9 mouse cellular contexts compared by ENCODE assay signal in genomic region chr6:120837152-120837530, GRCm38 (mm10). TPM values are rescaled to one million over a fixed set of nuclear protein-coding genes. Genes with fewer than 3 reads are reported as not detected.
DNase-seq lines count a peak whose midpoint lies in the region; ATAC-seq and TF ChIP-seq lines count a peak whose summit lies in the region.
"Had no signal": no experiment of that assay in that cellular context is flagged by ENCODE, and none has a peak within 500 bp of the region (broad histone marks: within the 10 kb centered on the region; RNA-seq: fewer than 3 reads in every experiment).

No protein-coding gene starts in this region.

- H3K27ac ChIP-seq in heart, embryonic 15.5 days: no peak overlapping the region
- H3K27ac ChIP-seq in MEL (ENCODE audit: control insufficient read depth, low read depth, low read length): peak overlapping the region; percentile 99
- H3K27ac ChIP-seq in hindbrain, embryonic 13.5 days: no peak overlapping the region
- no peak overlapping the region for H3K27ac ChIP-seq in midbrain, embryonic 13.5 days

- TF ChIP-seq CTCF in MEL (IDR thresholded peaks at IDR 0.05 in 2 of 3, conservative IDR thresholded peaks at IDR 0.05 in 1 of 3; ENCODE audit: control insufficient read depth in 1 of 3, insufficient read depth in 1 of 3, low read depth in 2 of 3, low read length in 3 of 3, poor library complexity in 1 of 3, severe bottlenecking in 1 of 3): no peak

- H3K4me1 ChIP-seq in heart, embryonic 15.5 days (replicated peaks): peaks cover 11% of the 10 kb centered on the region
- H3K4me1 ChIP-seq in MEL (ENCODE audit: control insufficient read depth in 1 of 2, insufficient read depth in 2 of 2, low read length in 2 of 2): peaks cover 17 to 26% of the 10 kb centered on the region in 2 experiments
- H3K4me1 ChIP-seq in hindbrain, embryonic 13.5 days (replicated peaks): peaks cover 17% of the 10 kb centered on the region
- peaks cover 14% of the 10 kb centered on the region for H3K4me1 ChIP-seq in midbrain, embryonic 13.5 days (replicated peaks)

- peaks cover 3% of the 10 kb centered on the region; the same call in 1 of the 2 replicates for H3K36me3 ChIP-seq in heart, embryonic 15.5 days
- peaks cover 9 to 44% of the 10 kb centered on the region in 2 experiments for H3K36me3 ChIP-seq in MEL (ENCODE audit: control insufficient read depth in 1 of 2, insufficient read depth in 2 of 2, low read length in 2 of 2)
- H3K36me3 ChIP-seq in hindbrain, embryonic 13.5 days: peaks cover 8% of the 10 kb centered on the region
- H3K36me3 ChIP-seq in midbrain, embryonic 13.5 days: no peaks in the 10 kb centered on the region

- ATAC-seq in heart, embryonic 15.5 days (replicated peaks; ENCODE audit: insufficient number of reproducible peaks, insufficient read depth, low FRiP score, low read depth): no peak
- ATAC-seq in hindbrain, embryonic 13.5 days (ENCODE audit: low FRiP score): no peak
- no peak for ATAC-seq in midbrain, embryonic 13.5 days

- WGBS in heart, embryonic 15.5 days: 46% methylated on average over 1 of the region's 1 CpGs
- WGBS in hindbrain, embryonic 13.5 days: 82% methylated on average over 1 of the region's 1 CpGs
- WGBS in midbrain, embryonic 13.5 days: 78% methylated on average over 1 of the region's 1 CpGs

- peak overlapping the region; percentile 94 for H3K9ac ChIP-seq in heart, embryonic 15.5 days
- peak overlapping the region; percentile 98 for H3K9ac ChIP-seq in MEL (ENCODE audit: control insufficient read depth, low read depth, low read length, poor library complexity, severe bottlenecking)
- peak overlapping the region; percentile 94 for H3K9ac ChIP-seq in hindbrain, embryonic 13.5 days
- H3K9ac ChIP-seq in midbrain, embryonic 13.5 days (replicated peaks): peak overlapping the region; percentile 93

- no peak for TF ChIP-seq POLR2A in MEL (IDR thresholded peaks at IDR 0.05; ENCODE audit: control insufficient read depth in 1 of 2, insufficient read depth in 1 of 2, low read depth in 1 of 2, low read length in 2 of 2, poor library complexity in 1 of 2)

- no peaks in the 10 kb centered on the region for H3K27me3 ChIP-seq in heart, embryonic 15.5 days
- no peaks in the 10 kb centered on the region for H3K27me3 ChIP-seq in MEL (ENCODE audit: control insufficient read depth in 1 of 2, insufficient read depth in 2 of 2, low read length in 2 of 2)
- H3K27me3 ChIP-seq in hindbrain, embryonic 13.5 days: no peaks in the 10 kb centered on the region
- H3K27me3 ChIP-seq in midbrain, embryonic 13.5 days: no peaks in the 10 kb centered on the region
- H3K27me3 ChIP-seq: Patski had no signal

- TF ChIP-seq EP300 in MEL (IDR thresholded peaks at IDR 0.05; ENCODE audit: low read depth in 1 of 2, low read length in 2 of 2): no peak; a peak in 1 of 4 replicates

- H3K4me2 ChIP-seq in heart, embryonic 15.5 days: peak overlapping the region; percentile 78
- peak overlapping the region; percentile 74 for H3K4me2 ChIP-seq in hindbrain, embryonic 13.5 days
- H3K4me2 ChIP-seq in midbrain, embryonic 13.5 days (replicated peaks): peak overlapping the region; percentile 82

- peak overlapping the region; percentile 89 for H3K4me3 ChIP-seq in heart, embryonic 15.5 days
- peak overlapping the region; percentile 75 to 99 for H3K4me3 ChIP-seq in MEL (ENCODE audit: control insufficient read depth in 1 of 2, insufficient read depth in 1 of 2, low read depth in 2 of 2, low read length in 2 of 2)
- H3K4me3 ChIP-seq in hindbrain, embryonic 13.5 days: peak overlapping the region; percentile 85
- H3K4me3 ChIP-seq in midbrain, embryonic 13.5 days (replicated peaks): peak overlapping the region; percentile 86

- peaks cover 51% of the 10 kb centered on the region for H3K79me2 ChIP-seq in MEL (ENCODE audit: control insufficient read depth, insufficient read depth, low read length, poor library complexity)

- DNase-seq in heart, postnatal 4 days: no peak
- peak; percentile 49 for DNase-seq in MEL (ENCODE audit: low read depth, low spot score)
- DNase-seq in natural killer cell, adult 2 months (ENCODE audit: low spot score in 2 of 2): no peak
- no peak for DNase-seq in frontal cortex, postnatal 36 days (ENCODE audit: low spot score in 2 of 2)
- DNase-seq in layer of hippocampus, postnatal 36 days: no peak

- H3K9me3 ChIP-seq in heart, embryonic 15.5 days (replicated peaks): 0 out of 2 replicates have a peak, but pooled peaks cover 2% of the 10 kb centered on the region
- no peaks in the 10 kb centered on the region for H3K9me3 ChIP-seq in MEL (replicated peaks; ENCODE audit: insufficient read depth, low read length)
- no peaks in the 10 kb centered on the region for H3K9me3 ChIP-seq in hindbrain, embryonic 13.5 days
- H3K9me3 ChIP-seq in midbrain, embryonic 13.5 days: no peaks in the 10 kb centered on the region

- no peak; the same call in 1 of the 2 replicates for TF ChIP-seq RAD21 in MEL (IDR thresholded peaks at IDR 0.05; ENCODE audit: low read depth, low read length)

TF ChIP-seq in MEL, 35 proteins besides CTCF, POLR2A, EP300 and RAD21:
- TF ChIP-seq SIN3A (IDR thresholded peaks at IDR 0.05; ENCODE audit: low read length) (0 out of 2 replicates have a peak, but pooled peaks have one; percentile 0), ZNF384 (IDR thresholded peaks at IDR 0.05; ENCODE audit: low read depth, low read length) (0 out of 2 replicates have a peak, but pooled peaks have one; percentile 20), GATA1 (IDR thresholded peaks at IDR 0.05; ENCODE audit: low read depth, low read length) (no peak), TBP (IDR thresholded peaks at IDR 0.05; ENCODE audit: low read depth, low read length) (no peak), ETS1 (IDR thresholded peaks at IDR 0.05; ENCODE audit: low read depth, low read length) (no peak), KAT2A (conservative IDR thresholded peaks at IDR 0.05; ENCODE audit: low read depth, low read length) (no peak), MXI1 (IDR thresholded peaks at IDR 0.05; ENCODE audit: low read depth, low read length) (no peak), ZMIZ1 (IDR thresholded peaks at IDR 0.05; ENCODE audit: low read depth, low read length) (no peak), USF1 (IDR thresholded peaks at IDR 0.05; ENCODE audit: low read depth, low read length) (no peak), POLR2AphosphoS5 (IDR thresholded peaks at IDR 0.05; ENCODE audit: borderline replicate concordance, low read depth, low read length) (no peak), MAZ (IDR thresholded peaks at IDR 0.05; ENCODE audit: low read depth, low read length) (no peak), BHLHE40 (IDR thresholded peaks at IDR 0.05; ENCODE audit: borderline replicate concordance, low read depth, low read length) (no peak), NELFE (IDR thresholded peaks at IDR 0.05; ENCODE audit: low read depth, low read length) (no peak), MAX (IDR thresholded peaks at IDR 0.05; ENCODE audit: low read length) (no peak), SMC3 (IDR thresholded peaks at IDR 0.05; ENCODE audit: low read depth, low read length) (no peak), NRF1 (IDR thresholded peaks at IDR 0.05; ENCODE audit: insufficient read depth, low read depth, low read length, poor library complexity, severe bottlenecking) (no peak), E2F4 (IDR thresholded peaks at IDR 0.05; ENCODE audit: borderline replicate concordance, low read depth, low read length) (no peak), USF2 (IDR thresholded peaks at IDR 0.05; ENCODE audit: borderline replicate concordance in 1 of 2, insufficient read depth in 1 of 2, low read depth in 1 of 2, low read length in 2 of 2) (no peak), MAFK (IDR thresholded peaks at IDR 0.05; ENCODE audit: borderline replicate concordance, low read depth, low read length) (no peak), CHD1 (IDR thresholded peaks at IDR 0.05; ENCODE audit: low read depth, low read length) (0 out of 2 replicates have a peak, but pooled peaks have one; percentile 22), GABPA (IDR thresholded peaks at IDR 0.05; ENCODE audit: low read depth, low read length) (no peak)

RNA-seq across cellular contexts. Expression of gene Bcl2l13, which starts 1.1 kb away (rescaled TPM):
- polyA plus RNA-seq in heart, embryonic 15.5 days (2015; fragmentation: Nextera tagmentation; extraction: Ambion mirVana): 25.9 and 29.5 TPM in 2 replicates
- 10 to 100 TPM; 69.7 to 69.8 TPM for total RNA-seq in heart, postnatal 4 days (2021)
- 48.0 and 49.9 TPM in 2 replicates for total RNA-seq in MEL (2012; rRNA removed)
- polyA plus RNA-seq in MEL (2012; ENCODE audit: insufficient read depth in 1 of 2, insufficient read length in 2 of 2, low read depth in 1 of 2, low replicate concordance in 2 of 2, missing spikeins in 1 of 2): 10 to 100 TPM in 1 of 2 experiments, not detected in 1; 43.7 TPM
- polyA plus RNA-seq in hindbrain, embryonic 13.5 days (2015; fragmentation: Nextera tagmentation; extraction: Ambion mirVana): 28.8 and 29.4 TPM in 2 replicates
- 32.3 and 32.5 TPM in 2 replicates for polyA plus RNA-seq in midbrain, embryonic 13.5 days (2015; fragmentation: Nextera tagmentation; extraction: Ambion mirVana)
- total RNA-seq in layer of hippocampus, postnatal 36 days (2021): 10 to 100 TPM; 36.7 to 38.2 TPM

RNA-seq across cellular contexts. Expression of gene Atp6v1e1, which starts 14.5 kb away (rescaled TPM):
- polyA plus RNA-seq in heart, embryonic 15.5 days (2015; fragmentation: Nextera tagmentation; extraction: Ambion mirVana): 118 and 130 TPM in 2 replicates
- 100 to 1,000 TPM; 145 TPM for total RNA-seq in heart, postnatal 4 days (2021)
- total RNA-seq in MEL (2012; rRNA removed): 100 and 123 TPM in 2 replicates
- 100 to 1,000 TPM in 1 of 2 experiments, not detected in 1; 129 TPM for polyA plus RNA-seq in MEL (2012; ENCODE audit: insufficient read depth in 1 of 2, insufficient read length in 2 of 2, low read depth in 1 of 2, low replicate concordance in 2 of 2, missing spikeins in 1 of 2)
- polyA plus RNA-seq in hindbrain, embryonic 13.5 days (2015; fragmentation: Nextera tagmentation; extraction: Ambion mirVana): 255 and 262 TPM in 2 replicates
- 221 and 234 TPM in 2 replicates for polyA plus RNA-seq in midbrain, embryonic 13.5 days (2015; fragmentation: Nextera tagmentation; extraction: Ambion mirVana)
- total RNA-seq in layer of hippocampus, postnatal 36 days (2021): 100 to 1,000 TPM; 455 to 500 TPM
